Mouse (Mus musculus) myocyte (in vitro differentiated cells): ENCODE results near the gene Gm20388. TPM values are rescaled to one million over a fixed set of nuclear protein-coding genes. Genes with fewer than 3 reads are reported as not detected.
"Not testable (repeated sequence)": the region's sequence is repeated elsewhere in the genome, so short reads cannot be mapped to it uniquely, and the experiment has no call there.

Experiments used
- H3K27me3 ChIP-seq: one replicate; pipeline ENCODE4 v1.6.1; 2011; ENCODE audit not compliant: control insufficient read depth, insufficient read depth, insufficient read length
- H3K36me3 ChIP-seq: one replicate; pipeline ENCODE4 v1.6.1; 2011; ENCODE audit not compliant: control insufficient read depth, insufficient read depth
- H3K4me2 ChIP-seq: one replicate; pipeline ENCODE4 v1.6.1; 2011; ENCODE audit warnings: low read depth, control low read depth
- H3K4me3 ChIP-seq: one replicate; pipeline ENCODE4 v1.5.1; 2011; ENCODE audit warnings: mild to moderate bottlenecking, control low read depth, moderate library complexity
- H3K79me2 ChIP-seq: one replicate; pipeline ENCODE4 v1.6.1; 2011; ENCODE audit not compliant: control insufficient read depth, insufficient read depth
- H3ac ChIP-seq: one replicate; pipeline ENCODE4 v1.6.1; 2011; ENCODE audit not compliant: control insufficient read depth, insufficient read length
- CEBPB ChIP-seq: IDR thresholded peaks from 2 replicates; pipeline ENCODE4 v1.6.1; 2011; ENCODE audit warnings: mild to moderate bottlenecking, moderate library complexity; ENCODE audit not compliant: poor library complexity, insufficient read depth, severe bottlenecking
- E2F4 ChIP-seq: IDR thresholded peaks from one replicate; pipeline ENCODE4 v1.6.1; 2011; ENCODE audit warnings: mild to moderate bottlenecking, control low read depth, moderate library complexity; ENCODE audit not compliant: insufficient read depth
- MAX ChIP-seq: IDR thresholded peaks from one replicate; pipeline ENCODE4 v1.6.1; 2011; ENCODE audit warnings: low read depth, mild to moderate bottlenecking, control low read depth
- MYOD1 ChIP-seq, 3 experiments: IDR thresholded peaks; one replicate each; pipeline ENCODE4 v1.6.1; 2011; ENCODE audit warnings: control low read depth in 2 of 3, low read depth in 2 of 3, mild to moderate bottlenecking in 2 of 3, moderate library complexity in 1 of 3; ENCODE audit not compliant: insufficient read length in 2 of 3, control insufficient read depth in 1 of 3
- MYOG ChIP-seq, 3 experiments: IDR thresholded peaks; one replicate each; pipeline ENCODE4 v1.6.1; 2011; ENCODE audit warnings: control low read depth in 2 of 3, low read depth in 2 of 3, mild to moderate bottlenecking in 2 of 3; ENCODE audit not compliant: insufficient read length in 2 of 3, control insufficient read depth in 1 of 3, insufficient read depth in 1 of 3
- POLR2A ChIP-seq: IDR thresholded peaks from one replicate; pipeline ENCODE4 v1.6.1; 2011; ENCODE audit warnings: low read depth, mild to moderate bottlenecking, control low read depth, moderate library complexity; ENCODE audit not compliant: insufficient read length
- POLR2AphosphoS2 ChIP-seq: IDR thresholded peaks from one replicate; pipeline ENCODE4 v1.6.1; 2011; ENCODE audit warnings: low read depth, control low read depth; ENCODE audit not compliant: insufficient read length
- REST ChIP-seq: IDR thresholded peaks from one replicate; pipeline ENCODE4 v1.6.1; 2011; ENCODE audit warnings: mild to moderate bottlenecking, control low read depth, moderate library complexity; ENCODE audit not compliant: insufficient read depth, insufficient read length
- SRF ChIP-seq: IDR thresholded peaks from one replicate; pipeline ENCODE4 v1.6.1; 2011; ENCODE audit warnings: low read depth; ENCODE audit not compliant: control insufficient read depth, insufficient read length
- TCF12 ChIP-seq: IDR thresholded peaks from one replicate; pipeline ENCODE4 v1.6.1; 2011; ENCODE audit warnings: mild to moderate bottlenecking, control low read depth; ENCODE audit not compliant: poor library complexity, insufficient read depth, severe bottlenecking
- TCF3 ChIP-seq: IDR thresholded peaks from one replicate; pipeline ENCODE4 v1.6.1; 2011; ENCODE audit warnings: low read depth, control low read depth; ENCODE audit not compliant: insufficient read length
- USF1 ChIP-seq: IDR thresholded peaks from one replicate; pipeline ENCODE4 v1.6.1; 2011; ENCODE audit warnings: low read depth, mild to moderate bottlenecking, control low read depth, moderate library complexity
- polyA plus RNA-seq: library from polyadenylated mRNA; unstranded; fragments of >200 nt; fragmentation: generic; extraction: Trizol; gene quantifications from one replicate; pipeline ENCODE4 v1.2.1, GENCODE M21; 2012; ENCODE audit warnings: missing spikeins

The Gm20388 gene
- polyA plus RNA-seq, 1 experiment, result 15.3 TPM

DNA sequence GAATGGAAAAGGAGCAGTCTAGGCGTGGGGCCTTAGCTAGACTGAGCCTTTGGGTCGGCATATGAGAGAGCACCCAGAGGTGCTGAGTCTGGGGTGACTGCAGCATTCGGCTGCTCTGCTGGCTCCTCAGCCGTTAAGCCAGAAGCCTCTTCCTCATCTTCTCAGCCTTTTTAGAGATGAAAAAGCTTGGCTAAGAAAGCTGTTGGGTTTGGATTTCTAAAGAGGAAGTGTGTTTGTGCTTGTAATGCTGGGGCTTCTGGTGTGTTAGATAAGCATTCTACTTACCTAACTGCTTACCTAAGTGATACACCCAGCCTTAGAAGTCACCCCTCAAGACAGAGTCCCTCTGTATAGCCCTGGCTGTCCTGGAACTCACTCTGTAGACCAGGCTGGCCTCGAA is 3540.1 kb downstream of the Gm20388 start:
- H3ac ChIP-seq, result no peak overlapping the region
- no peaks in the 10 kb centered on the region for H3K27me3 ChIP-seq
- H3K36me3 ChIP-seq, result peaks cover 6% of the 10 kb centered on the region
- no peak overlapping the region for H3K4me2 ChIP-seq
- TF ChIP-seq MYOD1 (IDR thresholded peaks at IDR 0.05; ENCODE audit: control insufficient read depth in 1 of 3, insufficient read length in 2 of 3, low read depth in 2 of 3) (no peak), MAX (no peak), E2F4 (no peak), MYOG (IDR thresholded peaks at IDR 0.05; ENCODE audit: control insufficient read depth in 1 of 3, insufficient read depth in 1 of 3, insufficient read length in 2 of 3, low read depth in 2 of 3) (no peak), POLR2A (no peak), TCF3 (no peak), USF1 (no peak), REST (no peak), CEBPB (no peak), TCF12 (no peak), SRF (no peak), POLR2AphosphoS2 (no peak)
- H3K4me3 ChIP-seq, result no peak overlapping the region
- no peaks in the 10 kb centered on the region for H3K79me2 ChIP-seq

- not testable (repeated sequence) for H3K27me3 ChIP-seq, H3K36me3 ChIP-seq, H3ac ChIP-seq, H3K4me3 ChIP-seq, H3K4me2 ChIP-seq, H3K79me2 ChIP-seq
Observed at GRCm38 (mm10) chr8:123451747-123452146, 3541.1 kb downstream of the Gm20388 start.

DNA sequence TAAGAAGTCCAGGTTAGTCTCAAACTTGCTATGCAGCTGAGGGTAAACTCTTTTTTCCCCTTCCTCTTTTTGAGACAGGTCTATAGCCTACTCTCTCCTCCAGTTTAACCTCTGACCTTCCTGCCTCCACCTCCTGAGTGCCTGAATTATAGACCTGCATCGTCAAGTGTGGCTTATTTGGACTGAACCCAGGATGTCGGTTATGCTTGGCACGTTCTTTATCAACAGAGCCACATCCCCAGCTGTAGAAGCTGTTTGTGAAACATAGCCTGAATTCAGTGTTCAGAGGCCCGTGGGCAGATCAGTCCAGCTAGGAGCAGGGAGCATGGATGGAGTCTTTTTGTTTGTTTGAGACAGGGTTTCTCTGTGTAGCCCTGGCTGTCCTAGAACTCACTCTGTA is 3541.5 kb downstream of the Gm20388 start:
- Histone ChIP-seq H3K27me3 (no peaks in the 10 kb centered on the region), H3ac (no peak overlapping the region), H3K4me3 (no peak overlapping the region), H3K36me3 (peaks cover 6% of the 10 kb centered on the region), H3K79me2 (no peaks in the 10 kb centered on the region), H3K4me2 (no peak overlapping the region)
- TF ChIP-seq MYOG (IDR thresholded peaks at IDR 0.05; ENCODE audit: control insufficient read depth in 1 of 3, insufficient read depth in 1 of 3, insufficient read length in 2 of 3, low read depth in 2 of 3) (no peak), MYOD1 (IDR thresholded peaks at IDR 0.05; ENCODE audit: control insufficient read depth in 1 of 3, insufficient read length in 2 of 3, low read depth in 2 of 3) (no peak)

DNA sequence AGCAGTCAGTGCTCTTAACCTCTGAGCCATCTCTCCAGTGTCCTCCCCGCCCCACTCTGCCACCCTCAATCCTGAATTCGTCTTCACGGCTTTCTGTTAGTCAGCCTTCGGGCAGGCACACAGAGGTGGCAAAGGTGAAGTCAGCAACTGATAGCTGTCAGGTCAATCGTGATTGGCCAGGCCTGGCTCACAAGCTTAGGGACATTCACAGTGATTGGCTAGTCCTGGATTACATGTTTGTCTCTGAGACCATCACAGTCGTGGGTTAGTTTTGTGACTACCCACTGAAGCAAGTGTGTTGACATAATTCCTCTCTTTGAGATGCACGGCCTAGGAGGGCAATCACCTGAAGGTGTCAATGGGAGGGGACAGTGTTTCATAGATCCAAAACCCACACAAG is 3542.7 kb downstream of the Gm20388 start:
- Histone ChIP-seq H3K27me3 (no peaks in the 10 kb centered on the region), H3K4me3 (no peak overlapping the region), H3K4me2 (no peak overlapping the region), H3ac (no peak overlapping the region), H3K36me3 (peaks cover 6% of the 10 kb centered on the region), H3K79me2 (no peaks in the 10 kb centered on the region)
- TF ChIP-seq E2F4 (no peak), TCF3 (no peak), MYOG (IDR thresholded peaks at IDR 0.05; ENCODE audit: control insufficient read depth in 1 of 3, insufficient read depth in 1 of 3, insufficient read length in 2 of 3, low read depth in 2 of 3) (no peak), USF1 (no peak), TCF12 (no peak), SRF (no peak), CEBPB (no peak), POLR2AphosphoS2 (no peak), MYOD1 (IDR thresholded peaks at IDR 0.05; ENCODE audit: control insufficient read depth in 1 of 3, insufficient read length in 2 of 3, low read depth in 2 of 3) (no peak), REST (no peak), POLR2A (no peak), MAX (no peak)

GRCm38 (mm10) chr8:123453951-123454350 is 3543.3 kb downstream of the Gm20388 start:
- TF ChIP-seq SRF (no peak), TCF12 (no peak), TCF3 (no peak)
- H3K4me2 ChIP-seq, result no peak overlapping the region
- H3K79me2 ChIP-seq, result no peaks in the 10 kb centered on the region
- no peaks in the 10 kb centered on the region for H3K27me3 ChIP-seq
- no peak overlapping the region for H3ac ChIP-seq
- no peak overlapping the region for H3K4me3 ChIP-seq
- H3K36me3 ChIP-seq, result peaks cover 6% of the 10 kb centered on the region

DNA sequence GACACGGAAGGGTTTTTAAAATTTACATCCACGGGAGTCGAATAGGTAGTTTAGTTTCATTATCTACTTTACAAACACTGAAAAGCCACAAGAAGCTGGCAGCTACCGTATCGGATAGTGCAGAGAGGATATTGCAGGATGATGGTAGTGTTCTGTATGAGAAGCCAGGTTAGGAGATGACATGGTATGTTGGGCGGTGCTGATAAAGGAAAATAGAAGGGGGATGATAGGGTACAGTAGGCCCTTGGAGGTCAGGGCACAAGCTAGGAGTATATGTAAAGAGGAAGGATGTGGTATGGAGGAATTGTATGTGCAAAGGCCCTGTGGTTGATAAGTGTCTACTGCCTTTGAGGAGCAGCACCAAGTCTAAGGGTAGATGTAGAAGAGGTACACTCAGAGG is 3543.9 kb downstream of the Gm20388 start:
- Histone ChIP-seq H3K4me3 (no peak overlapping the region), H3ac (no peak overlapping the region), H3K36me3 (peaks cover 6% of the 10 kb centered on the region), H3K4me2 (no peak overlapping the region), H3K79me2 (no peaks in the 10 kb centered on the region), H3K27me3 (no peaks in the 10 kb centered on the region)
- TF ChIP-seq TCF3, result no peak
- no peak for TF ChIP-seq TCF12
- TF ChIP-seq SRF, result no peak
- no peak for TF ChIP-seq E2F4
- TF ChIP-seq POLR2AphosphoS2, result no peak
- TF ChIP-seq MAX, result no peak
- TF ChIP-seq USF1, result no peak
- no peak for TF ChIP-seq REST
- TF ChIP-seq CEBPB, result no peak
